Mouse (Mus musculus): ENCODE measurements around the gene Ncor1. TPM values are rescaled to one million over a fixed set of nuclear protein-coding genes. Genes with fewer than 3 reads are reported as not detected.
A peak's percentile ranks its signal among the peaks of the same experiment; 100 is the strongest.
"Not testable (repeated sequence)": the region's sequence is repeated elsewhere in the genome, so short reads cannot be mapped to it uniquely, and the experiment has no call there.

Gene Ncor1
- total RNA-seq, 2 experiments from 2014 or later: 119 to 134 TPM

- intact Hi-C loops (cut with DNase I): no loop called here
- no peak for DNase-seq
These were observed 5.0 kb upstream of the Ncor1 start for GRCm38 (mm10) chr11:62463225-62463915.

- intact Hi-C loops (cut with DNase I); DNase-seq: not testable (repeated sequence)
These were observed 4.2 kb upstream of the Ncor1 start for GRCm38 (mm10) chr11:62462529-62462928.

DNA sequence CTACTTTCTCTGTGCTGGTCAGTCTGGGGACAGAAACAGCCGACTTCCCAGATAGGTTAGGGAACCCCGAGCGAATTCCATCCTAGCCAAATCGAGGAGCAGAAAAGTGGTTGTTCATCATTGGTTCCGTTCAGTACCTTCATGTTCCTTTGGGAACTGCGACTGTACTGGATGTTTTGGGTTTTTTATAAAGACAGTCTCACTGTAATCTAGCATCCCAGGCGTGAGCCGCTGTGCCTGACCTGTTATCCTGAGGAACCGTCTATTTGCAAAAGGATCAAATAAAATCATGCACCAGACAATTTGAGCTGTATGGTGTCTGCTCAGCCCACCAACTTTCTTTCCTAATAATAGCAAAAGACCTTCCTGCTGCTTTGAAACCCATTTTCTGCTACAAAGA, 439 bp upstream of the Ncor1 start:
- no peak for DNase-seq
- intact Hi-C loops (cut with DNase I): loop anchor here (5.0 kb wide), 1 partner anchor 79 kb away; the partner anchor contains the start of gene Cenpv

GRCm38 (mm10) chr11:62457891-62458270, 460 bp downstream of the Ncor1 start:
- DNase-seq: no peak
- intact Hi-C loops (cut with DNase I): loop anchor here (1.0 to 5.0 kb wide), 3 partner anchors 39 to 92 kb away; partner anchors contain the start of gene Cenpv

- DNase-seq: peak; percentile 87 to 91
- intact Hi-C loops (cut with DNase I): loop anchor here (1.0 to 5.0 kb wide), 3 partner anchors 39 to 93 kb away; partner anchors contain the start of gene Cenpv
These were observed 975 bp downstream of the Ncor1 start for GRCm38 (mm10) chr11:62457241-62457890.

GRCm38 (mm10) chr11:62456483-62457172, 1.7 kb downstream of the Ncor1 start:
- intact Hi-C loops (cut with DNase I): loop anchor here (1.0 to 5.0 kb wide), 3 partner anchors 40 to 94 kb away; partner anchors contain the start of gene Cenpv
- peak; percentile 42 to 78 for DNase-seq

GRCm38 (mm10) chr11:62456021-62456482, 2.3 kb downstream of the Ncor1 start:
- DNase-seq: no peak
- intact Hi-C loops (cut with DNase I): loop anchor here (2.0 to 5.0 kb wide), 2 partner anchors 41 to 81 kb away; partner anchors contain the start of gene Cenpv

- intact Hi-C loops (cut with DNase I): loop anchor here (5.0 kb wide), 1 partner anchor 82 kb away; the partner anchor contains the start of gene Cenpv
These were observed 3.1 kb downstream of the Ncor1 start for GRCm38 (mm10) chr11:62455193-62455592.

DNA sequence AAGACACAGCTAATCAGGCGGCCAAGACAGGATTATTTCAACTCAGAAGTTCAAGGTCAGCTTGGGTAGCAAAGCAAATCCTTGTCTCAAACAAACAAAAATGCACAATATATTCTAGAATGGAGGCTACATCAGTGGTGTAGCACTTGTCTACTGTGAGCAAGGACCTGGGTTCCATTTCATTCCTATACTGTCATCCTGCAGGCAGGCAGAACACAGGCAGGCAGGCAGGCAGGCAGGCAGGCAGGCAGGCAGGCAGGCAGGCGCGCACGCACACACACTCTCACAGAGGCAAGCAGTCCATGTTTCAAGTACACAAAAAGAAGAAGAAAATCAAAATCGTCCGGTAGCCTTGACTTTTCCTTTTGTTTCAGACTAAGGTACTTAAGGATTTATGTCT, 9.4 kb downstream of the Ncor1 start:
- no peak for DNase-seq
- intact Hi-C loops (cut with DNase I): no loop called here

More at GRCm38 (mm10) chr11:62455193-62455592, 3.1 kb downstream of the Ncor1 start:
- DNase-seq: no peak

GRCm38 (mm10) chr11:62445799-62446198, 12.5 kb downstream of the Ncor1 start:
- intact Hi-C loops (cut with DNase I): no loop called here

DNA sequence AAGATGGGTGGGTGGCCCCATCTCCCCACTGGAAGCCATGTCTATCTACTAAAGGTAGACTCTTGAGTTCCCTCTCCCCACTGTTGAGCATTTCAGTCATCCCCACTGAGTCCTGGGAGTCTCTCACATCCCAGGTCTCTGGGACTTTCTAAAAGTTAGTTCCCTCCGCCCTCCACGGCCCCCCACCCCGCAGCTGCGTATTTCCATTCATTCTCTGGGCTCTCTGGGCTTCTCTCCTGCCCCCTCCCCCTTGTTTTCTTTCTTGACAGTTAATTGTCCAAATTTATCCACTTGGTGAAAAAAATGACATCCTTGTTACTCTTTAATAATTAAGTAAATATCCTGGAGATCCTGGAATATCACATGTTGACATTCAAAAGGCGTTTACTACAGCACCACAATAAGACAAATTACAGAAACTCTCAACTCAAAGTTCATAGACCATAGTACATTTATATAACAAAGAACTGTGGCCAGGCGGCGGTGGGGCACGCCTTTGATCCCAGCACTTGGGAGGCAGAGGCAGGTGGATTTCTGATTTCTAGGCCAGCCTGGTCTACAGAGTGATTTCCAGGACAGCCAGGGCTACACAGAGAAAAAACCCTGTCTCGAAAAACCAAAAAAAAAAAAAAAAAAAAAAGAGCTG, 17.5 kb downstream of the Ncor1 start:
- intact Hi-C loops (cut with DNase I): no loop called here
- no peak for DNase-seq

More at GRCm38 (mm10) chr11:62445799-62446198, 12.5 kb downstream of the Ncor1 start:
- no peak for DNase-seq

GRCm38 (mm10) chr11:62432211-62432610, 26.1 kb downstream of the Ncor1 start:
- intact Hi-C loops (cut with DNase I): no loop called here

GRCm38 (mm10) chr11:62427105-62427504, 31.2 kb downstream of the Ncor1 start:
- intact Hi-C loops (cut with DNase I): no loop called here
- DNase-seq: peak in 1 of 2 experiments; percentile 36

More at GRCm38 (mm10) chr11:62432211-62432610, 26.1 kb downstream of the Ncor1 start:
- no peak for DNase-seq

- intact Hi-C loops (cut with DNase I): no loop called here
- no peak for DNase-seq
These were observed 32.1 kb downstream of the Ncor1 start for GRCm38 (mm10) chr11:62426266-62426665.

GRCm38 (mm10) chr11:62424525-62424924, 33.8 kb downstream of the Ncor1 start:
- DNase-seq: no peak

DNA sequence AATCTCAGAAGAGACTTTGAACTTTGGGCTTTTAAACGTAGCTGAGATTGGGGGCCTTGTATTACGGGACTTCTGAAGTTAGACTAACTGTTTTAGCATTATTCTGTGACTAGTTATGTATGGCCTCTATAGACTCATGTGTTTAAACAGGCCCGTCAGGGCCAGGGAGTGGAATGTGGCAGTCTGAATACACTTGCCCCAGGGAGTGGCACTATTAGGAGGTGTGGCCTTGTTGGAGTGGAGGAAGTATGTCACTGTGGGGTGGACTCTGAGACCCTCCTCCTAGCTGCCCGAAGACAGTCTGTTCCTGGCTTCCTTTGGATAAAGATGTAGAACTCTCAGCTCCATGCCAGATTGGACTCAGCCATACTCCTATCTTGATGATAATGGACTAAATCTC, 43.3 kb downstream of the Ncor1 start:
- DNase-seq: no peak
- intact Hi-C loops (cut with DNase I): no loop called here

More at GRCm38 (mm10) chr11:62424525-62424924, 33.8 kb downstream of the Ncor1 start:
- intact Hi-C loops (cut with DNase I): no loop called here

GRCm38 (mm10) chr11:62409611-62410010, 48.7 kb downstream of the Ncor1 start:
- intact Hi-C loops (cut with DNase I): no loop called here
- no peak for DNase-seq

DNA sequence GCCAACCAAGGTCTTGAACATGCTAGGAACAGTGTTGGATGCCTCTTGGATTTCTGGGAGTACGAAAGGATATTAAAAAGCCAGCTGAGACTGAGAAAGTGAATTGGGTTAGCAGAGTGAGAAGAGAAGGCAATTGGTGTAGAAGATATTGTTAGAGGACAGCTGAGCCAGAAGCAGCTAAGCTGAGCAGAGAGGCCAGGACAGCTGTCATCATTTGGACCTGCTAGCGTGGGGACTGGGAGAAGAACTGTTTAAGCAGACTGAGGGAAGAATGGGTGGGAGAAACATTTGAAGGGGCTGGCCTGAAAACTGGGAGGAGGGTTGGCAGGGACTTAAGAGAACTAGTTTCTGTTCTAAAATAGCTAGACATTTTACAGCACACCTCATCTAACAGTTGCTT, 49.5 kb downstream of the Ncor1 start:
- no peak for DNase-seq
- intact Hi-C loops (cut with DNase I): no loop called here

DNA sequence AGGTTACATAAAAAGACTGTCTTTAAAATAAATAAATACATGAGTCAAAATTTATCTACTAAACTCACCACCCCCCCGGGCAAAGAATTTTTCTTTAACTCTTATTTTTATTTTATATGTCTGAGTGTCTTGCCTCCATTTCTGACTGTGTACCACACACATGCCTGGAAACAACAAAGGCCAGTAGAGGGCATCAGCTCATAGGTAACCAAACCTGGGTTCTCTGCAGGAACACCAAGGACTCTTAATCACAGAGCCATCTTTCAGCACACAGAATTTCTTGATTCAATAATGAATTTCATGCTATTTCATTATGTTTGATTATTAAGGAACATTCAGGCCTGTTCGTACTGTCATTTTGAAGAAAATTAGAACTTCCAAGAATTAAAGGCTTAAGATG, 61.9 kb downstream of the Ncor1 start:
- DNase-seq: peak in 1 of 2 experiments; percentile 16
- intact Hi-C loops (cut with DNase I): loop anchor here (2.0 kb wide), 2 partner anchors 100 to 178 kb away; partner anchors contain the start of gene Trpv2

GRCm38 (mm10) chr11:62388331-62388679, 70.0 kb downstream of the Ncor1 start:
- intact Hi-C loops (cut with DNase I): no loop called here
- no peak for DNase-seq

Measured in heart, postnatal 36 days (tissue).